Mouse (Mus musculus): ENCODE measurements at regions not wholly inside any gene's neighbourhood (a gene's known extent, or its start where the extent isn't known, plus 50 kb on each side); places are given as distances from the start of the nearest gene placed in this dataset.

GRCm38 (mm10) chr4:89393251-89393711 lies 82.4 kb upstream of the Cdkn2b start:
- ATAC-seq (ENCODE audit: insufficient number of reproducible peaks, low FRiP score, low TSS enrichment, low read depth) (no peak), DNase-seq (ENCODE audit: low spot score) (no peak)
- Histone ChIP-seq H3K4me2 (ENCODE audit: low read depth, severe bottlenecking) (no peak overlapping the region), H3K4me3 (ENCODE audit: low read depth, low read length) (no peak overlapping the region), H3K9ac (ENCODE audit: low read length) (no peak overlapping the region), H3K27ac (replicated peaks; ENCODE audit: low read depth, low read length) (no peak overlapping the region), H3K9me3 (ENCODE audit: control insufficient read depth, low read length) (no peaks in the 10 kb centered on the region), H3K4me1 (ENCODE audit: control insufficient read depth, insufficient read depth, low read length) (no peaks in the 10 kb centered on the region), H3K36me3 (ENCODE audit: control insufficient read depth, insufficient read depth, low read length) (no peaks in the 10 kb centered on the region), H3K27me3 (ENCODE audit: control insufficient read depth, insufficient read depth, low read length) (no peaks in the 10 kb centered on the region)
- WGBS, result 92% methylated on average over 2 of the region's 2 CpGs

- H3K4me3 ChIP-seq (ENCODE audit: low read depth, low read length), result no peak overlapping the region
- no peak for ATAC-seq (ENCODE audit: insufficient number of reproducible peaks, low FRiP score, low TSS enrichment, low read depth)
- no peak for DNase-seq (ENCODE audit: low spot score)
- H3K4me2 ChIP-seq (ENCODE audit: low read depth, severe bottlenecking), result no peak overlapping the region
- no peaks in the 10 kb centered on the region for H3K4me1 ChIP-seq (ENCODE audit: control insufficient read depth, insufficient read depth, low read length)
- no peak overlapping the region for H3K27ac ChIP-seq (replicated peaks; ENCODE audit: low read depth, low read length)
- no peaks in the 10 kb centered on the region for H3K9me3 ChIP-seq (ENCODE audit: control insufficient read depth, low read length)
- H3K27me3 ChIP-seq (ENCODE audit: control insufficient read depth, insufficient read depth, low read length), result no peaks in the 10 kb centered on the region
- no peak overlapping the region for H3K9ac ChIP-seq (ENCODE audit: low read length)
- H3K36me3 ChIP-seq (ENCODE audit: control insufficient read depth, insufficient read depth, low read length), result no peaks in the 10 kb centered on the region
These were observed 82.0 kb upstream of the Cdkn2b start for GRCm38 (mm10) chr4:89392791-89393190.

GRCm38 (mm10) chr4:89391463-89392308 lies 80.8 kb upstream of the Cdkn2b start:
- H3K27me3 ChIP-seq (ENCODE audit: control insufficient read depth, insufficient read depth, low read length), result no peaks in the 10 kb centered on the region
- no peak overlapping the region for H3K27ac ChIP-seq (replicated peaks; ENCODE audit: low read depth, low read length)
- WGBS, result 88% methylated on average over 9 of the region's 9 CpGs
- H3K4me1 ChIP-seq (ENCODE audit: control insufficient read depth, insufficient read depth, low read length), result no peaks in the 10 kb centered on the region
- H3K4me3 ChIP-seq (ENCODE audit: low read depth, low read length), result no peak overlapping the region
- H3K4me2 ChIP-seq (ENCODE audit: low read depth, severe bottlenecking), result no peak overlapping the region
- no peaks in the 10 kb centered on the region for H3K36me3 ChIP-seq (ENCODE audit: control insufficient read depth, insufficient read depth, low read length)
- H3K9me3 ChIP-seq (ENCODE audit: control insufficient read depth, low read length), result no peaks in the 10 kb centered on the region
- ATAC-seq (ENCODE audit: insufficient number of reproducible peaks, low FRiP score, low TSS enrichment, low read depth) (no peak), DNase-seq (ENCODE audit: low spot score) (no peak)
- no peak overlapping the region for H3K9ac ChIP-seq (ENCODE audit: low read length)

- Histone ChIP-seq H3K27me3 (ENCODE audit: control insufficient read depth, insufficient read depth, low read length) (no peaks in the 10 kb centered on the region), H3K9ac (ENCODE audit: low read length) (no peak overlapping the region), H3K9me3 (ENCODE audit: control insufficient read depth, low read length) (no peaks in the 10 kb centered on the region), H3K4me2 (ENCODE audit: low read depth, severe bottlenecking) (no peak overlapping the region), H3K27ac (replicated peaks; ENCODE audit: low read depth, low read length) (no peak overlapping the region), H3K4me1 (ENCODE audit: control insufficient read depth, insufficient read depth, low read length) (no peaks in the 10 kb centered on the region), H3K4me3 (ENCODE audit: low read depth, low read length) (no peak overlapping the region), H3K36me3 (ENCODE audit: control insufficient read depth, insufficient read depth, low read length) (no peaks in the 10 kb centered on the region)
- WGBS, result 90% methylated on average over 3 of the region's 3 CpGs
- DNase-seq (ENCODE audit: low spot score), result no peak
- no peak for ATAC-seq (ENCODE audit: insufficient number of reproducible peaks, low FRiP score, low TSS enrichment, low read depth)
These were observed 72.7 kb upstream of the Cdkn2b start for GRCm38 (mm10) chr4:89383548-89383947.

GRCm38 (mm10) chr4:89382434-89382976 lies 71.7 kb upstream of the Cdkn2b start:
- Histone ChIP-seq H3K27me3 (ENCODE audit: control insufficient read depth, insufficient read depth, low read length) (no peaks in the 10 kb centered on the region), H3K9me3 (ENCODE audit: control insufficient read depth, low read length) (no peaks in the 10 kb centered on the region), H3K4me1 (ENCODE audit: control insufficient read depth, insufficient read depth, low read length) (no peaks in the 10 kb centered on the region), H3K36me3 (ENCODE audit: control insufficient read depth, insufficient read depth, low read length) (no peaks in the 10 kb centered on the region), H3K4me3 (ENCODE audit: low read depth, low read length) (no peak overlapping the region), H3K9ac (ENCODE audit: low read length) (no peak overlapping the region), H3K4me2 (ENCODE audit: low read depth, severe bottlenecking) (no peak overlapping the region), H3K27ac (replicated peaks; ENCODE audit: low read depth, low read length) (no peak overlapping the region)
- no peak for DNase-seq (ENCODE audit: low spot score)
- no peak for ATAC-seq (ENCODE audit: insufficient number of reproducible peaks, low FRiP score, low TSS enrichment, low read depth)
- WGBS, result 79% methylated on average over 4 of the region's 4 CpGs

GRCm38 (mm10) chr4:89381763-89382162 lies 70.9 kb upstream of the Cdkn2b start:
- Histone ChIP-seq H3K9ac (ENCODE audit: low read length) (no peak overlapping the region), H3K4me1 (ENCODE audit: control insufficient read depth, insufficient read depth, low read length) (no peaks in the 10 kb centered on the region), H3K4me2 (ENCODE audit: low read depth, severe bottlenecking) (no peak overlapping the region), H3K27ac (replicated peaks; ENCODE audit: low read depth, low read length) (no peak overlapping the region), H3K36me3 (ENCODE audit: control insufficient read depth, insufficient read depth, low read length) (no peaks in the 10 kb centered on the region), H3K4me3 (ENCODE audit: low read depth, low read length) (no peak overlapping the region), H3K9me3 (ENCODE audit: control insufficient read depth, low read length) (no peaks in the 10 kb centered on the region), H3K27me3 (ENCODE audit: control insufficient read depth, insufficient read depth, low read length) (no peaks in the 10 kb centered on the region)
- DNase-seq (ENCODE audit: low spot score) (no peak), ATAC-seq (ENCODE audit: insufficient number of reproducible peaks, low FRiP score, low TSS enrichment, low read depth) (no peak)
- 90% methylated on average over 2 of the region's 2 CpGs for WGBS

- Histone ChIP-seq H3K4me2 (ENCODE audit: low read depth, severe bottlenecking) (no peak overlapping the region), H3K27ac (replicated peaks; ENCODE audit: low read depth, low read length) (no peak overlapping the region), H3K27me3 (ENCODE audit: control insufficient read depth, insufficient read depth, low read length) (no peaks in the 10 kb centered on the region), H3K36me3 (ENCODE audit: control insufficient read depth, insufficient read depth, low read length) (no peaks in the 10 kb centered on the region), H3K9me3 (ENCODE audit: control insufficient read depth, low read length) (no peaks in the 10 kb centered on the region), H3K4me3 (ENCODE audit: low read depth, low read length) (no peak overlapping the region), H3K9ac (ENCODE audit: low read length) (no peak overlapping the region), H3K4me1 (ENCODE audit: control insufficient read depth, insufficient read depth, low read length) (no peaks in the 10 kb centered on the region)
- WGBS, result 93% methylated on average over 5 of the region's 5 CpGs
- no peak for ATAC-seq (ENCODE audit: insufficient number of reproducible peaks, low FRiP score, low TSS enrichment, low read depth)
- DNase-seq (ENCODE audit: low spot score), result no peak
These were observed 70.2 kb upstream of the Cdkn2b start for GRCm38 (mm10) chr4:89381077-89381476.

- WGBS, result 93% methylated on average over 8 of the region's 8 CpGs
- Histone ChIP-seq H3K4me1 (ENCODE audit: control insufficient read depth, insufficient read depth, low read length) (no peaks in the 10 kb centered on the region), H3K27me3 (ENCODE audit: control insufficient read depth, insufficient read depth, low read length) (no peaks in the 10 kb centered on the region), H3K4me2 (ENCODE audit: low read depth, severe bottlenecking) (no peak overlapping the region), H3K36me3 (ENCODE audit: control insufficient read depth, insufficient read depth, low read length) (no peaks in the 10 kb centered on the region), H3K4me3 (ENCODE audit: low read depth, low read length) (no peak overlapping the region), H3K27ac (replicated peaks; ENCODE audit: low read depth, low read length) (no peak overlapping the region), H3K9ac (ENCODE audit: low read length) (no peak overlapping the region), H3K9me3 (ENCODE audit: control insufficient read depth, low read length) (no peaks in the 10 kb centered on the region)
- no peak for ATAC-seq (ENCODE audit: insufficient number of reproducible peaks, low FRiP score, low TSS enrichment, low read depth)
- no peak for DNase-seq (ENCODE audit: low spot score)
These were observed 69.6 kb upstream of the Cdkn2b start for GRCm38 (mm10) chr4:89380330-89380945.
